Mouse (Mus musculus): Measurements from ENCODE around the gene Arid4b.

GRCm38 (mm10) chr13:14177989-14178388, 115.0 kb downstream of the Arid4b start:
- TF ChIP-seq POLR2A (IDR thresholded peaks at IDR 0.05; ENCODE audit: insufficient read depth, low read depth, low read length) (no peak), CTCF (IDR thresholded peaks at IDR 0.05; ENCODE audit: insufficient read depth, low read depth, low read length) (no peak)

Measured in olfactory bulb, adult 2 months (tissue).